Mouse (Mus musculus) urinary bladder, postnatal 4 days (tissue): ENCODE measurements around the gene Ube2d1.
A peak's percentile ranks its signal among the peaks of the same experiment; 100 is the strongest.

Experiments
- DNase-seq, 2 experiments: peaks; one replicate each; pipeline ENCODE4 v3.0.0; 2021 to 2022; ENCODE audit warnings: low spot score in 2 of 2

Gene Ube2d1

DNA sequence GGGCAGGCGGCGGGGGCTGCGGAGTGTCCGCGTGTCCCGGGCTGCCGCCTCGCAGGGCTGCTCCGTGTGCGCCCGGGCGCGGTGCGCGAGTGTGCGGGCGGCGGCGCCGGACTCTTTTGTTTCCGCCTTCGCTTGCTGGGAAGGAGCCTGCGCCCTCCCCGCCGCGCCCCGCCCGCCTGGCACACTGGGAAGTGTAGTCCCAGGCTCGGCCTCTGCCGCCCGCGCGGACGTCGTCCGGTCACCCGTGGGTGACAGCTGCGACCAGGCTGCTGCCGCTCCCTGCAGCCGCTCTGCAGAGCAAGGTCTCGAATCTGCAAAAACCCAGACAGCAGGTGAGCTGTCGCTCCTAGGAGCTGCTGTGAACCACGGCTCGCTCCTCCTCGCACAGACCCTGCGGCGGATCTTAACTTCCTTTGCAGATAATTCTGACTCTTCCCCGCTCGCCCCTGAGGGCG is at the start of gene Ube2d1:
TSS of gene Ube2d1 (minus strand) at position 137 of the 455 bp plus-strand sequence.
- peak; percentile 78 to 82 for DNase-seq

DNA sequence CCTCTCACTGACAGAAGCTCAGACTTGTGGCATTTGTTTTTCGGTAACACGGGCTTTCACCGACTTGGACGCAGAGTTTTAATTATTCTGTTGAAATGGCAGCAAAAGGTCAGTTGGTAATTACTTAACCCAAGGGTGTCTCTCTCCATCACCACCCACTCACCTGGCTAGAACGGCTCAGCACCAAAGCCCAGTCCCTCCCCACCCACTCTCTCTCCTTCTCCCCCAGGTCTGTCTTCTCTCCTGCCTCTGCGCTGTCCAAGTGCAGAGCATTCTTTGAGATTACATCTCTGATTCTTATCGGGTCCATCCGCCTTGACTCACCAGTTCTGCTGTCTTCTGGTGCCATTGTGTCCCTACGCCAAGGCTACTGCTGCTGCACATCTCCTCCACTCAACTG is 47.8 kb upstream of the Ube2d1 start:
- DNase-seq, result no peak

DNA sequence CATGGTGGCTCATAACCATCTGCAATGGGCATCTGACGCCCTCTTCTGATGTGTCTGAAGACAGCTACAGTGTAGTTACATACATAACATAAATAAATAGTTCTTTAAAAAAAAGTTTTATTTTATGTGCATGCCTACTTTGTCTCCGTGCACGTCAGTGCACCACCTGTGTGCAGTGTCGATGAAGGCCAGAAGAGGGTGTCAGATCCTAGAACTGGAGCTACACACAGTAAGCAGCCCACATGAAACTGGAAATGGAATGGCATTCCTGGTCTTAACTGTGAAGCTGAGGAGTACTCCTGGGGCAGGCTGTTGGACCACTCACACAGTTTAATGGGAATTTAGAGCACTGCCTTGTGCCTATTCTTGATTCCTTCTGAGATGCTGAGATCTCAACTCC is 47.3 kb upstream of the Ube2d1 start:
- no peak for DNase-seq

DNA sequence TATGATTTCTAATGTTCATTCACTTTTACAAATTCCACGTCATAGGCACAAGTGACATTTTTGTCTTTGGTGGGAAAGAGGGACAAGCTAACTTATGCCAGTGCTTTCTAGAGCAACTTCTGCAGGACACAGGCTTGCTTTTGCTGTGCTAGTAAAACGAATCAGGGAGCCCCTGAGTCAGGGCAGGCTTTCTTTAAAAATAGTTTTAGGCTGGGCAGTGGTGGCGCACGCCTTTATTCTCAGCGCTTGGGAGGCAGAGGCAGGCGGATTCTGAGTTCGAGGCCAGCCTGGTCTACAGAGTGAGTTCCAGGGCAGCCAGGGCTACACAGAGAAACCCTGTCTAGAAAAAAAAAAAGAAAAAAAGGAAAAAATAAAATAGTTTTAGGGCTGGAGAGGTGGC is 46.8 kb upstream of the Ube2d1 start:
- DNase-seq, result no peak

DNA sequence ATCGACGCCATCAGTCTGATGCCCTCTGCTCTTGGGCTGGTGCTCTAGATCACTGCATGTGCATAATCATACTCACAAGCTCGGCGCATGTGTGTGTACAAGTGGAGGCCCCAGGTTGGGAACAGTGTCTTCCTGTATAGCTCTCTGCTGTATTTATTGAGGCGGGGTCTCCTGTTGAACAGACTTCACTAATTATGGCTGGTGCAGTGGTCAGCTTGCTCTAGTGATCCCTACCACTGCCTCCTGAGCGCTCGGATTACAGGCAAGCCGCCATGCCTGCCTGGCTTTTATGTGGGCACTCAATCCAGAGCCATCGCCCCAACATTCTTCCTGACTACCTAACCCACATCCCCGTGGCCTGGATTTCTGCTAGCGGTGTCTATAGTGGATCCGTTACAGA is 45.0 kb upstream of the Ube2d1 start:
- DNase-seq, result no peak

DNA sequence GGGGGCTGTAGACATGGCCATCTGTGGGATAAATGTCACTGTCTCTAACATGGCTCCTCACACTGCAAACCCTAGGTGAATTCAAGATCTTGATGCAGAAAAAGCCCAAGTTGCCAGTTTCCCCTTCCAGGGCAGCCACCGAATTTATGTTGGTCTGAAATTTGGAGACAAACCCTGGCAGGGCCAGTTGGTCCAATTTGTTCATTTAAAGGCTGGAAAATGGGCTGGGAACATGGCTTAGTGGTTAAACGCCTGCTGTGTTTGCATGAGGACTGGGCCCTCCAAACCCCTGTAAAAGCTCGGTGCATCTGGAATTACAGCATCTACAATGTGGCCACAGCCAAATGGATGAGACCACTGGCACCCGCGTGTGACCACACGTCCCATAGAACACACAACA is 44.2 kb upstream of the Ube2d1 start:
- DNase-seq, result no peak

DNA sequence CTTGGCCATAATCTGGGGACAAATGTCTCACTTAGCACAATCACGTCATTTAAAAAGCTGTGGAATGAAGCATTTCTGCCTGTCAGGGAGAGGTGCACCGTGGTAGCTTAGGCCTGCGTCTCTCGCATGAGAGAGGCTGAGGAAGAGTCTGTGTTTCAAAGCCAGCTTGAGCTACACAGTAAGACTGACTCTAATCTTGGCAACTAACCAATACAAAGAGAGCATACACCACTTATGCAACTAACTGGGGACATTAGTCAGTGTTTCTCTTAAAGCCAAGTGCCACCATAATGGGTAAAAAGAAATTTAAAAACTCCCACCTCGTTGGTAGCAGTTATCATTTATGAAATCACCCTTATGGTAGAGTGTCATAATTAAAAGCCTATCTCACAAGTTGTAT is 43.8 kb upstream of the Ube2d1 start:
- no peak for DNase-seq

DNA sequence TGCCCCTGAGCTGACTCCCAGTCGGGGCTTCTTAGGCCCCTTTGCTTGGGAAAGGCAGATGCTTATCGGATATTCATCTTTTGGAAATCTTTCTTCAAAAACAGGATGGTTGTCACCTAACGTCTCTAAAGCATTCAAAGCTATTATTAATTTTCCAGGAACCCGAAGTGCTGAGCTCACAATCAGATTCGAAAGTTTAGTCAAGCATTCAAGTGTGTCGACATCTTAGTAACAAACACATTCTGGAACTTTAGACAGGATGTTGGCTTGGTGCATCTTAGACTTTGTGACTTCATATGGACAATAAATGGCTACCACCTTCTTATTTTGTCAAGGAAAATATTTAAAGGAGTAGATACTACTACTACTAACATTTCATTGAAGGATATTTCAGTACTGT is 43.3 kb upstream of the Ube2d1 start:
- DNase-seq, result no peak

DNA sequence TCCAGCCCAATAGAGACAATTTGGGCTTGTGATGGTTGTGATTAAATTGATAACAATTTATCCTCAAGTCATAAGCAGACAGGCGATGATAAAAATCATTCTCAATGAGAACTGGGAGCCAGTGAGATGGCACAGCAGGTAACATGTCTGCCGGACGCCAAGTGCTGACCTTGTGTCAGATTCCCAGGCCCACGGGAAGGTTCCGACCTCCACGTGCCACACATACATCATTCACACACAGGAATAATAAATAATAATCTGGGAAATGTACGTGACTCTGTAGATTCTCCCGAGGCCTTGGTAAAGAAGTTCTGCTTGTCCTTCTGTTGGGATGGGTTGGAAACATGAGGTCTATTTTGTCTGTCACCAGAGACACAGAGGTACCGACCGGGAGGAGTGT is 42.3 kb upstream of the Ube2d1 start:
- no peak for DNase-seq

DNA sequence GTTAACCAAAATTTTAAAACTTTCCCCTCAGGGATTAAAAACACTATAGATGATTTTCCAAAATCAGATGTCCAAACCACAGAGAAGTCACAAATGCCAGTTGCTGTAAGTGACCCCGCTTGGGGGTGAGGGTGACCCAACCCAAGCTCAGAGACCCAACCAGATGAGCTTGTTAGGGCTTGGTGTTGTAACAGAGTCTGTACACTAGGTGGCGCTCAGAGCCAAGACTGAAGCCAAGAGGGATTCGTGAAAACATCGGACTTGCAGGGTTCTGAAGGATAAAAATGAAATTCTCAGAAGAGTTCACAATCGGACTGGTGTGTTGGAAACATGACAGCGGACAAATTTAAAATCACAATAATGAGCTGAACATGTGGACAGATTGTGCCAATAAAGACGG is 41.7 kb upstream of the Ube2d1 start:
- DNase-seq, result peak in 1 of 2 experiments; percentile 45

DNA sequence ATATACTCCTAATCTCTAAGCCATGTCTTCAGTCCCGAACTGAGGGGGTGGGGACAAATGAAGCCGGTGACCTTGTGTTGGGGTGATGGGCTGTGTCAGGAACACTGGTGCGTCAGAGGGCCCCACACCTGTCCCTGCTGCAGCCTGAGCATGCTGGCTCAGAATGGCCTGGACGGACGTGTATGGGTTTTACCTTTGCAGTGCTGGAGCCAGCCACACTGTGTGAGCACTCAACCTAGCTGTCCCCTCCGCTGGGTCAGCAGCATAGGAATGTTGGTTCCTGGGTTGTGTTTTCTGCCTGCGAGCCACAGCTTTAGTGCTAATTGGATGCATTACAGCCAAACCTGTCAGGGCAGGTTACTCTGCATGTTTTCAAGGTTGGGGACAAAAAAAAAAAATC is 41.1 kb upstream of the Ube2d1 start:
- DNase-seq, result no peak

DNA sequence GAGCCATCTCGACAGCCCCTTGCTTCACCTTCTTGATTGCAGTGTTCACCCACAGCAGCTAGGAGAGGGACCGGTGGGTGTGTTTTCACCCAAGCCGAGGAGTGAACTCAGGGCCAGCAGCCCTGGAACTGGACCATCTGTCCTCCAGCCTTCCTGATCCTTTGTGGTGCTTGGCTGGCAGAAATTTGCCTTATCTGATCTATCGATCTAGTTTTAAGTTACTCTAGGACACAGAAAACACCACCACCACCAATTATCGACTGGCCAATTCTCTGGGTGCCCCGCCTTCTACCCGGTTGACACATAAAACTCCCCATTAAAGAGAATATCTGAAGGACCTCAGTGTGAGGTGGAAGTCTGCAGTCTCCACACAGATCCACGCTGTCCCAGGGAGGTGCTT is 38.6 kb upstream of the Ube2d1 start:
- DNase-seq, result no peak

DNA sequence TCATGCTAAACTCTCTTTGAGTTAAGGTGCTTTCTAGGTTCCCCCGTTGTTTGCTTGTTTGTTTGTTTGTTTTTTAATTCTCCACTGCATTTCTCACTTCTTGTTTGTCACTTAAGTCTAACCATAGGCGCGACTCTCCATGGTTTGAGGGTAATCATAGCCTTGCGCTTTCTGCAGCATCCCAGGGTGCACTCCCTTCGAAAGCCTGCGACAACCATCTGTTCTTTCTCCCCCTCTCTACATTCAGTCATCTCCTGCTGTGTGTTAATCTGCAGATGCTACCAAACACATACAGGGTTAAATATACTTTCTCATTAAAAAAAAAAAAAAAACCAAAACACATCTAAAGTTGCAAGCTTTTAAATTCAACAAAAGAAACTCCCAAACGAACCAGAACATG is 31.4 kb upstream of the Ube2d1 start:
- DNase-seq, result no peak

DNA sequence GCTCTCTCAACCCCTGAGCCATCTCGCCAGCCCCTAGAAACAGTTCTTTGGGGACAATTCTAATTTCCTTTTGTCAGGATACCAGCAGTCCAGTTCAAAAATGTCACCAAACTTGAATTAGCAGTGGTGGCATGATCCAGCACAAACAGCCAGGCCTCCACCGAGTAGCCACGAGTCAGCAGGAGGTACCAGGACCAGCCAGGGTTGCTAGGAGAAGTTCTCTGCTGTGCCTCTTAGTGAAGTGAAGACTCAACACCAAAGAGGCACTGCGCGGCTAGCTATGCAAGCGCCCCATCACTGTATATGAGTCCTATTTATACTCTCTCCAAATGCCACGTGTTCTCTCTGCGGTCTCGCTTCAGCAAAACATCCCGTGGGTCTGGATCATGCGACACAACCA is 31.0 kb upstream of the Ube2d1 start:
- no peak for DNase-seq

DNA sequence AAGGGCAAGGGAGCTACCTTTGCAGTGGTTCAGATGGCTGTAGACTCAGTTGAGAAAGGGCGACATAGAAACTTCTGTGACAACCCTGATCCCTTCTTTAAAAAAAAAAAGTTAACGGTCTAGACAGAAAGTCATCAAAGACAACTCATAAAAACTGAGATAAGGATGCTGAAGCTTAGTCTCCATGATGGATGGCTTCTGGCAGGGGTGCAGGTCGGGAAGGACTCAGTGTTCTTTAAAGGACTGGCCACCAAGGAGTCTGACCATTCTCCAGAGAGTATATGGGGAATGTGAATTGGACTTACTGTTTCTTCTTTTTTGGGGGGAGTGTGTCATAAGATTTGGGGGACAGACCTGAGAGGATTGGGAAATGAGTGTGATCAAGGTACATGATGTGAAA is 29.5 kb upstream of the Ube2d1 start:
- no peak for DNase-seq

DNA sequence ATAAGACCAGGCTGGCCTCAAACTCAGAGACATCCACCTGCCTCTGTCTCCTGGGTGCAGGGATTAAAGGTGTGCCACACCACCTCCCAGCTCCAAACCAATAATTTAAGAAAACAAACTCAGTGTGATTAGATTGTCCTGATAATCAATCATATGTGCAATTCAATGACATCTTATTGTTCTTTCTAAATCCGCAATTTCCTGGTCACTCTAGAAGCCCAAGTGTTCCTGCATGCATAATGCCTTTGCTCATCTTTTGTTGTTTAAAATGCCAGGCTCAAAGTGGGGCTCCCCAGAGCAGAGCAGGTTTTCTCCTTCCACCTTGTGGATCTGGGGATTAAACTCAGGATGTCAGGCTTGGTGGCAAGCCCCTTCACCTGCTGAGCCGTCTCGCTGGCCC is 25.2 kb upstream of the Ube2d1 start:
- no peak for DNase-seq

DNA sequence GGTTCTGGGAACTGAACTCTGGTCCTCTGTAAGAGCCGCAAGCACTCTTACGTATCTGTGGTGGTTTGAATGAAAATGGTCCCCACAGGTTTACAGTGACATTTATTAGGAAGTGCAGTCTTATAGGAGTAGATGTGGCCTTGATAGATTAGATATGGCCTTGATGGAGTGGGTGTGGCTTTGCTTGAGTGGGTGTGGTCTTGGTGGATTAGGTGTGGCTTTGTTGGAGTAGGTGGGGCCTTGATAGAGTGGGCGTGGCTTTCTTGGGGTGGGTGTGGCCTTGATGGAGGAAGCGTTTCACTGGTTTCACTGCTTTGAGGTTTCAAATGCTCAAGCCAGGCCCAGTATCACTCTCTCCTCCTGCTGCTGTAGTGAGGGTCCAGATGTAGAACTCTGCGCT is 23.1 kb upstream of the Ube2d1 start:
- DNase-seq, result no peak

DNA sequence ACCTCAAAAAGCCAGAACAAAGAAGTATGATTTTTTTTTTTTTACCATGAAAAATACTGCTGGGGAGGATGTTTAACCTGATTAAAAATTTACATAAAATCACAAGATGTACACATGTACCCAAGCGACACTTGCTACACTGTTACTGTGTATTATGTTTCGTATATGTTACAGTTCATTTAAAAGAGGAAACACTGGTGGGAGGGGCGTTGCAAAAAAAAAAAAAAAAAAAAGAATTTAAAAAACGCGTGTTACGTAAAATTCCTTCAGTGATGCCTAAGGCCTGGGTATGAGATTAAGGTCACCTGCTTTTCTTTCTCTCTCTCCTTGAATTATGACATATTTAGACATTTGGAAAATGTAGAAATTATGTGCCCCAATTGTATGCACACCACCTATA is 21.7 kb upstream of the Ube2d1 start:
- DNase-seq, result no peak

DNA sequence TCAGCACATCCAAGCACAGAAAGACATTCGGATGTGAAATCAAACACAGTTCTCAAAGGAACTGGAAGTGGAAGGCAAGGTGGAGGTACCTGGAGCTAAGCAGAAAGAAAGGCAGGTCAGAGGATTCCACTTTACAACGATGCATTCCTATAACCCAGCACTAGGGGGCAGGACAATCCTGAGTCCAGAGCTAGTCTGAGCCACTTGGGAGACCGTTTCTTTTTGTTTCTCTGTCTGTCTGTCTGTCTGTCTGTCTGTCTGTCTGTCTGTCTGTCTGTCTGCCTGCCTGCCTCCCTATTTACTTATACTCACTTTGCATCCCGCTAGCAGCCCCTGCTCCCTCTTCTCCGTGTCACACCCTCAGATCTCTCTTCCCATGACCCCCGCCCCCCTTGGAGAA is 21.1 kb upstream of the Ube2d1 start:
- no peak for DNase-seq

DNA sequence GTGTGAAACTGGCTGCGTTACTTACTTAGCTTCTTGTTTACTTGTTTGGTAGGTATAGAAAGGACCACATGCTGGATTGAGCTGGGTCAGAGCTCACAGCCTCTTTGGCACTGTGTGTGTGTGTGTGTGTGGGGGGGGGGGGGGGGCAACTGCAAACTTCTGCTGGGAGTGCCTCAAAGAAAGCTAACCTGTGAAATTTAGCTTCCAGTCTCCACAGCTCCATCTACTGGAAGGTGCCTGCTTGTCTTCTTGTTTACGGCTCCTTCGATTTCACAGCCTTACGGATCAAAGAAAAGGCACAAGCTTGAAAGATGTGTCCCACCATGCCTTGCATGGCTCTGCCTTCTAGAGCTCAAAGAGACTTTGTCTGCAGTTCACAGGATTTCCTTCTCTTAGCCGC is 17.4 kb upstream of the Ube2d1 start:
- DNase-seq, result no peak

DNA sequence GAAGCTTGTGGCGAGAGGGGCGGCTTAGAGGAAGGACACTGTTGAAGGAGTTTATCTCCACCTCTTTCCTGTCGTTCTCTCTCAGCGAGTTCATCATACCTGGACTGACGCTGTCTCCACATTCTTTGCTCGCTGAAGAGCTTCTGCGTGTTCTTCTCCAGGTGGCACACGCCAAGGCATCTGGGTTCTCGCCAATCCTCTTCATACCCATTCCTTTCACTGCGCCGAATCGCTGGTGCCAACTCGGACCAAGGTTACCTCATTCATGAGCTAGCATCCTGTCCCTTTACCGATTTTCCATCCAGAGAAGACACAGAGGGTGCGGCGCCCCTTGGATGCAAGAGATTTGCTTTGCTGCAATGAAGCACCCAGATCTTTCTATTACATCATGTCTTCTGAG is 15.1 kb upstream of the Ube2d1 start:
- DNase-seq, result no peak

DNA sequence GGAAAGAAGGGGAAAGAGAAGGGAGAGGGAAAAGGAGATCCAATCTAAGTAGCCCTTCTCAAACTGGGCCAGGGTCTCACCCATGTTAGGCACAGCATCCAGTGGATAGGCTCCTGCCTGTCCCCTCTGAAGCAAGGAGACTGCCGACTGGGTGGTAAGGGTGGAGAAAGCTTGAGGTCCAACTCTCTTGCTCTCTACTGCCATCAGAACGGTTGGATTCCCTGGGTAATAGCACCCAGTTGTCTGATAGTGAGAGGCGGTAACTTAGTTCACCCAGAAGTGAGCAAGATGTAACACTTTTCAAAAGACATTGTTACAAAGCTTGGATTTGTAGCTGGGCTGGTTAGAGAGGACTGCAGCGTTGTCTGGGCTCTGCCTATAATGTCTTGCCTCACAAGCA is 8.2 kb upstream of the Ube2d1 start:
- no peak for DNase-seq

DNA sequence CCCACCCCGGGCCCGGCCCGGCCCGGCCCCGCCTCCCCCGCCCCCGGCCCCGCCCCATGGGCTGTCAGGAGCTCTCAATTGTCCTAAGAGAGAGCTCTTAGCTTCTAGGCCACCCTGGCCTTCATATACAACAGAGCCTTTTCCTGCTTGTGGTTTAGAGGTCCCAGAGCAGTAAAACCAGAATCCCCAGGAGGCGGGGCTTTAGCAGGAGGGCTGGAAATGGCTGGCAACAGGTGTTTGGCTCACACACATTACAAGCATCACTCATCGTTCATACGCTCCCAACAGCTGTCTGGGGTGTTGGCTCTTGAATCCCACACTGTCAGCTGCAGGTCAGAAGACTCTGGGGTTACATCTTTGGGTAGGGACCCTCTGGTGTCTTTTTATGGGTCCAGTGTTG is 7.2 kb upstream of the Ube2d1 start:
- no peak for DNase-seq

DNA sequence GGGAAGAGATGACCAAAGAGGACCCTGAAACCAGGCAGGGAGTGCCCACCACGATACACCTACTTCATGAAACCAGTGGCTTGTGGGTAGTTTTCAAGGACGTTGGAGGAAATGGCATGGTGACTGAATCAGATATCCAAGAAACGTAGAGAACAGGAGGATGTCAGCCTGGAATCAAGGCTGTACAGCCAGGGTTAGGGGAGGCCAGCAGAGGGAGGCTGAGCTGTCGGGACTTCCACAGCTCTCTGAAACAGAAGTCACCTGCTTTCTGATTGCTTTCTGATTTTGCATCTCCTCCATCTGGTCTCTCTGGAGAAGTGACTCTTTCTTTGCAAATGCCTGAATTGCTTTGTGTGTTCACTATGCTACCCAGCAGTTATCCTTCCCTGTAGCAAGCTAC is 6.7 kb upstream of the Ube2d1 start:
- no peak for DNase-seq

DNA sequence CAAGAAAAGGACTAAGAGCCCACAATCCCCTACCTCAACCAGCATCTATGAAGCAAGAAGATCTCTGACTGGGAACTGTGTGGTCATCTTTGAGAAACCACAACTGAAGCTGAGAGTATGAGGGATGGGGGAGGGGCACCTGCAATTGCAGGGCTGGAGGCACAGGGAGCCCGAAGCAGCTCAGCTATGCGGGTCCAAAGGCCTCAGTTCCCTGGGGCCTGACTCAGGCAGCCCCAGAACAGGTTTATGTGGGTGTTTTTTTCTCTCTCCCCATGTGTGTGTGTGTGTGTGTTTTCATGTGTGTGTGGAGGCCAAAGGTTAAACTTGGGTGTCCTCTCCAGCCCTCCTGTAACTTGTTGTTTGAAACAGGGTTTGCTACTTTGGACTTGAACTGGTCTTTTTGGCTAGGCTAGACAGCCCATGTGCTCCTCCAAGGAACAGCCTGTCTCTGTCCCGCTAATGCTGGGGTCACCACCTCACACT is 6.2 kb upstream of the Ube2d1 start:
- no peak for DNase-seq
